In genomic region chr17:78455114-78455513, GRCm38 (mm10) we compare ENCODE assay signal across 8 mouse cellular contexts. TPM values are rescaled to one million over a fixed set of nuclear protein-coding genes. Genes with fewer than 3 reads are reported as not detected.
DNase-seq lines count a peak whose midpoint lies in the region; ATAC-seq and TF ChIP-seq lines count a peak whose summit lies in the region.

No protein-coding gene starts in this region.

- H3K27ac ChIP-seq in midbrain, postnatal 0 days (ENCODE audit: low read depth, low read length), result no peak overlapping the region

- no peak overlapping the region for H3K9ac ChIP-seq in midbrain, postnatal 0 days (replicated peaks; ENCODE audit: low read length, poor library complexity, severe bottlenecking)

- intact Hi-C loops in left cerebral cortex, postnatal 14 days (cut with DNase I), result no loop called here

- no peak overlapping the region for H3K4me3 ChIP-seq in midbrain, postnatal 0 days (ENCODE audit: low read depth, low read length)

- ATAC-seq in midbrain, postnatal 0 days (ENCODE audit: low FRiP score), result no peak

- no peak overlapping the region for H3K4me2 ChIP-seq in midbrain, postnatal 0 days (ENCODE audit: low read depth, low read length, poor library complexity, severe bottlenecking)

- DNase-seq in 3134 (ENCODE audit: extremely low read depth, insufficient read length, low spot score) (peak; percentile 34), R1 (ENCODE audit: low read depth, low spot score) (peak; percentile 77)
- DNase-seq in cerebellum, postnatal 10 days, result peak; percentile 88
- DNase-seq in frontal cortex, postnatal 14 days (ENCODE audit: low spot score in 2 of 2), result peak; percentile 17 to 56
- peak; percentile 63 for DNase-seq in kidney, adult 11 months
- DNase-seq in left cerebral cortex, postnatal 14 days (ENCODE audit: low spot score in 2 of 2), result peak; percentile 41 to 75
- DNase-seq in midbrain, postnatal 0 days (ENCODE audit: low spot score), result peak; percentile 38
- DNase-seq in splenic B cell, adult 2 months (ENCODE audit: low read depth, low spot score), result peak; percentile 80

- peak; percentile 78 for TF ChIP-seq CTCF in midbrain, postnatal 0 days (IDR thresholded peaks at IDR 0.05)

- no peaks in the 10 kb centered on the region for H3K4me1 ChIP-seq in midbrain, postnatal 0 days (ENCODE audit: insufficient read depth, low read length)

- no peaks in the 10 kb centered on the region for H3K9me3 ChIP-seq in midbrain, postnatal 0 days (ENCODE audit: low read length)

- no peaks in the 10 kb centered on the region for H3K27me3 ChIP-seq in midbrain, postnatal 0 days (ENCODE audit: insufficient read depth, low read length)
- H3K27me3 ChIP-seq in splenic B cell, adult 2 months (ENCODE audit: control insufficient read depth, insufficient read depth, low read length, poor library complexity, severe bottlenecking), result no peaks in the 10 kb centered on the region

- WGBS in midbrain, postnatal 0 days, result 45% methylated on average over 11 of the region's 11 CpGs

- no peaks in the 10 kb centered on the region for H3K36me3 ChIP-seq in midbrain, postnatal 0 days (ENCODE audit: insufficient read depth, low read length)
- H3K36me3 ChIP-seq in splenic B cell, adult 2 months (ENCODE audit: control insufficient read depth, insufficient read depth, low read length, poor library complexity, severe bottlenecking), result no peaks in the 10 kb centered on the region

RNA-seq across cellular contexts. Expression of gene Fez2, which starts 37.2 kb away (rescaled TPM):
- 10 to 100 TPM; 35.2 to 37.9 TPM for total RNA-seq in left cerebral cortex, postnatal 14 days (2021)
- 46.2 and 51.6 TPM in 2 replicates for total RNA-seq in midbrain, postnatal 0 days (2014; rRNA removed)
- 60.4 and 66.5 TPM in 2 replicates for polyA plus RNA-seq in midbrain, postnatal 0 days (2015; fragmentation: Nextera tagmentation; extraction: Ambion mirVana)

RNA-seq across cellular contexts. Expression of gene Vit, which starts 52.8 kb away (rescaled TPM):
- 1 to 10 TPM; 2.3 to 2.6 TPM for total RNA-seq in left cerebral cortex, postnatal 14 days (2021)
- 11.1 and 11.6 TPM in 2 replicates for total RNA-seq in midbrain, postnatal 0 days (2014; rRNA removed)
- polyA plus RNA-seq in midbrain, postnatal 0 days (2015; fragmentation: Nextera tagmentation; extraction: Ambion mirVana), result 12.4 and 13.7 TPM in 2 replicates

Comparison
In these comparisons a context has a peak if more than half of its experiments do, and no peak if none do; other contexts are left out.
1. DNase-seq: peak in every context shown above with its lines; median percentile 88 in cerebellum, postnatal 10 days; 80 in splenic B cell, adult 2 months; 77 in R1; 63 in kidney, adult 11 months; 58 in left cerebral cortex, postnatal 14 days; 38 in midbrain, postnatal 0 days; 36 in frontal cortex, postnatal 14 days; 34 in 3134.